Mouse (Mus musculus): ENCODE measurements around the gene Sucla2.

DNA sequence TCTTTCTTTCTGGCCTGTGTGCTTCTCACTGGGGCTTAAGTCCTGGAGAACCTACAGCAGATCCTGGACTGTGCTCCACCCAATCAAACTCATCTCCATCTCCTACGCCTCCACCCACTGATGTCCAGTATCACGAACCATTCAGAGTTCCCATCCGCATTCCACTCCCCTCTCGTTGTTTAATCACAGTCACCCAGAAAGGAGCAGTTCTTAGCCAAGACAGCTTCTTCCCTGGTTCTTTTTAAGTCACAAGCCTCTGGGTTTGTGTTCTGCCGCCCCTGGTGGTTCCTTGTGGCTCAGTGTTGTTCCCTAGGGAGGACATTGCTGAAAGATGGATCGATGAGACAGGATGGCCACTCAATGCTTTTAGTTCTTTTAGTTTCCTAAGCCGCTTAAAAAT, 29.4 kb upstream of the Sucla2 start:
- TF ChIP-seq CTCF (IDR thresholded peaks at IDR 0.05; ENCODE audit: low read depth) (no peak), EP300 (IDR thresholded peaks at IDR 0.05; ENCODE audit: low read depth) (no peak)

Data from liver, embryonic 14.5 days (tissue).